Mouse (Mus musculus): ENCODE results near the gene Cir1. TPM values are rescaled to one million over a fixed set of nuclear protein-coding genes. Genes with fewer than 3 reads are reported as not detected.
A peak's percentile ranks its signal among the peaks of the same experiment; 100 is the strongest.

Cir1 gene
- total RNA-seq, 2 experiments from 2014 or later, result 31.6 to 32.6 TPM

DNA sequence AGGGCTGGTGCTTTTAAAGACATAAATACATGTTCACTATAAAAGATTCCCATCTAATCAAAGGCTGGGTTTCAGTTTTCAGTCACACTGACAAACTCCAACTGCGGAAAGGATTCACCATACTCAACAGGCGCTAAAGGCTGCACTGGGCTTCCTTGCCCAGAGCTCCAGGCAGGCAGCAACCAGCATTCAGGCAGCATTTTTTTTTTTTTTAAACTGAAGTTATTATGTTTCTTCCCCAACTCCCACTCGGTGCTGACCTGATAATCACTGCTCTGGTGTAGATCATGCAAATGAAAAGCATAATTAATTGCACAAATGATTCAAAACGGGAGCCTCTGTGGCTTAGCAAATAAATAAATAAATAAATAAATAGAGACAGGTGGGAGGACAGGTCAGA lies 44.7 kb downstream of the Cir1 start:
- no peak overlapping the region for H3K27ac ChIP-seq
- TF ChIP-seq CTCF (conservative IDR thresholded peaks at IDR 0.05), result no peak
- no peak overlapping the region for H3K4me3 ChIP-seq
- DNase-seq (ENCODE audit: low spot score in 2 of 2), result no peak

DNA sequence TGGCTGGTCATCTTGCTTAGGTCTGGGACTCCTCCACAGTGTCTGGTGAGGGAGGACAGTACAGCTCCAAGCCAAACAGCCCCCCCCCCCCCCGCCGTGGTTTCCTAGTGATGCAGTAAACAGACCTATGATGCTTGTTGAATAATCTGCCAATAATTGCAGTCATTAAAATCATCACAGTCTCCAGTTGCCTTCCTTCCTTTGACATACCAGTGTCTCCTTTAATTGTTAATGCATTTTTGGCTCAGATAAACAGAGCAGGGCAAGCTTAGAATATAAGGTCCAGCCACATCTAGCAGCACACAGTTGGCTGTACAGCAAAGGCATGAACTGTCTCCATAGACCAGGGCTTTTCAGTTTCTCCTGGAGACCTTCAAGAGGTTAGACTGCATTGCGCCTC lies 45.3 kb downstream of the Cir1 start:
- no peak overlapping the region for H3K27ac ChIP-seq
- TF ChIP-seq CTCF (conservative IDR thresholded peaks at IDR 0.05), result no peak
- no peak overlapping the region for H3K4me3 ChIP-seq
- no peak for DNase-seq (ENCODE audit: low spot score in 2 of 2)

DNA sequence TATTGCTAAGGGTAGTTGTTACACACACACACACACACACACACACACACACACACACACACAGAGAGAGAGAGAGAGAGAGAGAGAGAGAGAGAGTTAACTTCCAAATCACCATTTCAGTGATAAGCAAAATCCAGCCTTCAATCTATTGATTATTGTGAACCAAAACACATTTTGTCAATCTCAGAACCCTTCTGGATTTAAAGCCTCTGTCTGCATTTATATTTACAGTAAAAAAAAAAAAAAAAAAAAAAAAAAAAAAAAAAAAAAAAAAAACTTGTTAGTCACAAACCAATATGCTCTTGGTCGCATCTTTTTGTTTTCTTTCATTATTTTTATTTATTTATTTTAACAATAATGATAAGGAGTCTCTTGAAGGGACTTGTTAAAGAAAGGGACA lies 45.9 kb downstream of the Cir1 start:
- no peak for DNase-seq (ENCODE audit: low spot score in 2 of 2)
- Histone ChIP-seq H3K27ac (no peak overlapping the region), H3K4me3 (no peak overlapping the region)
- no peak for TF ChIP-seq CTCF (conservative IDR thresholded peaks at IDR 0.05)

- Histone ChIP-seq H3K27ac (no peak overlapping the region), H3K4me3 (no peak overlapping the region)
- no peak for DNase-seq (ENCODE audit: low spot score in 2 of 2)
- TF ChIP-seq CTCF (conservative IDR thresholded peaks at IDR 0.05), result peak; percentile 46
These were observed 46.5 kb downstream of the Cir1 start for GRCm38 (mm10) chr2:73266011-73266410.

- H3K27ac ChIP-seq, result no peak overlapping the region
- H3K4me3 ChIP-seq, result no peak overlapping the region
- DNase-seq (ENCODE audit: low spot score in 2 of 2), result no peak
- no peak for TF ChIP-seq CTCF (conservative IDR thresholded peaks at IDR 0.05)
These were observed 47.8 kb downstream of the Cir1 start for GRCm38 (mm10) chr2:73264611-73265195.

DNA sequence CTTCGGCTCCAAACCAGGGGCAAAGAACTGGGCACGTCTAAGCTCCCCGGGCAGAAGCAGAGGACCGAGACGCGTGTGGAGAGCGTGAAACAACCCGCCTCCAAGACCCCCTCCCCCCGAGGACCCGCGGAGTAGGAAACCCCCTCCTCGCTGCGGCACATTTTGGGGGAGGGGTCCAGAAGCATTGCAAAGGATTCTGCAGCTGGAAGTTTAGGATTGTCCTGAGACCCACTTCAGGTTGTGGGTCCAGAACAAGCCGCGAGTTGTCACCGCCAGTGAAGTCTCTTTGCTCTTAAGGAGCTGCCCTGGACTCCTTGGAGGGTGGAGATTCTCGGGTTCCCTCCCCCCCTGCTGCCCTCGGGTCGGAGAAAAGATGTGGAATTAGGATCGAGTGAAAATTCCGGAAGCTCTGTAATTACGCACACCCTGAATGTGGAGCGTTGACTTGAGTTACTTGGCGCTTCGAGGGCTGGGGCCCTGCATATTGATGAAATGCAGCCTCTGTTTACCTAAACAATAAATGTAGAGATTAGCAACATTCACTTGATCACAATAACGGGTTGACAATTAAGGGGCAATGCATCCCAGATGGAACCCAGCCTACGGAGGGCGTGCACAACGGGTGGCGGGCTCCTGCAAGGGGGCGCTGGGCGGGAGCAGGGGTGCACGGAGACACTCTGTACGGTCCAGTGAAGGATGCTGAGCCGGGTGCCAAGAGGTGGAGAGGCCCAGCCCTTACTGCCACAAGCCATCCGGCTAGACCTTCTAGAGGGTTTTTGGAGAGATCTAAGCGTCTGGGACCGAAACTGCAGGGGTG lies 48.5 kb downstream of the Cir1 start:
- Histone ChIP-seq H3K27ac (no peak overlapping the region), H3K4me3 (no peak overlapping the region; the same call in 1 of the 2 replicates)
- DNase-seq (ENCODE audit: low spot score in 2 of 2), result no peak
- no peak for TF ChIP-seq CTCF (conservative IDR thresholded peaks at IDR 0.05)

- no peak overlapping the region for H3K4me3 ChIP-seq
- no peak for TF ChIP-seq CTCF (conservative IDR thresholded peaks at IDR 0.05)
- H3K27ac ChIP-seq, result no peak overlapping the region
- DNase-seq (ENCODE audit: low spot score in 2 of 2), result no peak
These were observed 49.2 kb downstream of the Cir1 start for GRCm38 (mm10) chr2:73263172-73263765.

DNA sequence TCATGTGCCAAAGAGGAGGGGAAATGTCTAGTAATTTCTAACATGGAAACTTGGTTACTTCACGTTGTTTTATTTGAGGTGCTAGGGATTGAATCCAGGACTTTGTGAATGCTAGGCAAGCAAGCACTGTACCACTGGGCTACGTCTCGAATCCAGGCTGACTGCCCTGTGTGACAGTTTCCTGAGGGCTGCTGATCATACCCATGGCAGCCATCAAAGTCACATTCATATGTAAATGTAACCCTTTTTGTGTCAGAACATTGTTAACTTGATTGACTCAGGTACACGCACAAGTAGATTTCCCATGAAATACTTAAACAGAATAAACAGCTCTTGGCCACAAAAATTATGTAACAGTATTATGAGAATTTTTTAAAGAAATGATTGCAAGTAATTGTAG lies 63.8 kb downstream of the Cir1 start:
- TF ChIP-seq CTCF (conservative IDR thresholded peaks at IDR 0.05), result no peak
- DNase-seq (ENCODE audit: low spot score in 2 of 2), result no peak
- Histone ChIP-seq H3K27ac (no peak overlapping the region), H3K4me3 (no peak overlapping the region)

DNA sequence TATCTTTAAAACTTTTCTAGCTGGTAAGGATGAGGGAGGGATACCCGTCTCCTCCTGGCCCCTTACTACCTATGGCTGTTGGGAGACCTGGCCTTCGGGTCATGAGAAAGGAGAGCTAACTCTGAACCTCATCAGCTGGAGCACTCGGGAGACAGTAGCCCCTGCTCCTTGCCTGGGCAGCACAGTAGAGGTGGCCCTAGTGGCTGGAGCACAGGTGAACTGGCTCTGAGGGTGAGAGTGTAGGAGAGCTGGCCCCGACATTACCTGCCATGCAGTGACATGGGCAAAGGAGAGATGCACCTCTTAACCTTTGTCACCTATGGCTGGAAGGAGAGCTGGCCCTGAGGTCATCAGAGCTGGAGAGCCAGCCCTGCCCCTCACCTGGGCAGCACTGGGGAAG lies 71.2 kb downstream of the Cir1 start:
- Histone ChIP-seq H3K27ac (no peak overlapping the region), H3K4me3 (no peak overlapping the region)
- no peak for DNase-seq (ENCODE audit: low spot score in 2 of 2)
- no peak for TF ChIP-seq CTCF (conservative IDR thresholded peaks at IDR 0.05)

Other genes with a start within 250 kb of the Cir1 start
- gene Ola1, start 93.8 kb downstream of the Cir1 start, total RNA-seq (2021), result 100 to 1,000 TPM; 119 to 123 TPM
- gene Sp9, start 40.8 kb downstream of the Cir1 start, total RNA-seq (2021), result 1 to 10 TPM; 3.8 to 4.3 TPM
- gene Scrn3, start 100 bp downstream of the Cir1 start, total RNA-seq (2021), result 10 to 100 TPM; 19.3 to 22.3 TPM
- gene Gpr155, start 73.9 kb upstream of the Cir1 start, total RNA-seq (2021), result 10 to 100 TPM; 58.1 to 65.6 TPM
- gene Wipf1, start 217.0 kb upstream of the Cir1 start, total RNA-seq (2021), result 1 to 10 TPM; 8.1 to 10.0 TPM